Mouse (Mus musculus) right cerebral cortex, postnatal 25 days (tissue): Measurements from ENCODE around the gene Lrrc29.

Source experiments
- DNase-seq: peaks from one replicate; pipeline ENCODE4 v3.0.0; 2022

The Lrrc29 gene

DNA sequence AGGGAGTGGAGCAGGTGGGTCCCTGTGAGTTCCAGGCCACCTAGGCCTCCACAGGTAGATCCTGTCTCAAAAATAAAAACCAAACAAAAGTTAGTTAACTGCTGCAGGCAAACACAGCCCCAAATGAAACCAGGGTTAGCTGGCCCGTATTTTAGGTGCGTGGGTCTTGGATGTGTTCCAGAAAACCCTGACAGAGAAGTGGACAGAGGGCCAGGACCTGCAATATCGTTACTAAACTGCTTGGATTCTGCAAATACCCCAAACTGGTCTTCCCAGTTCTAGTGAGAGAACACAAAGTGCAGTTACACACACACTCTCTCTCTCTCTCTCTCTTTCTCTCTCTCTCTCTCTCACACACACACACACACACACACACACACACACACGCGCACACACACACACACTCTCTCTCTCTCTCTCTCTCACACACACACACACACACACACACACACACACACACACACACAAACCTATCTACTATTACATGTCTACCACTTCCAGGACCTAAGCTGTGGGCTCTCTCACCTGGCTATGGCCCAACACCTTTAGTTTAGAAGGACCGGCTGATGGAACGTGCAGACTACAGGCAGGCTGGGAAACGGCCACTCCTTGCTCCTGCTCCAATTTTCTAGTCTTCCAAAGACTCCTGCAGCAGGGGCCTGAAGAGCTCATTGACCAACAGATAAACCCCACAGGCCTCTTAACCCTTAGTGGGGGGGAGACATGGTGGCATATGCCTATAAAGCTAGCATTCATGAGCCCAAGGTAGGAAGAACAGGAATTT lies 17.9 kb upstream of the Lrrc29 start:
- no peak for DNase-seq

DNA sequence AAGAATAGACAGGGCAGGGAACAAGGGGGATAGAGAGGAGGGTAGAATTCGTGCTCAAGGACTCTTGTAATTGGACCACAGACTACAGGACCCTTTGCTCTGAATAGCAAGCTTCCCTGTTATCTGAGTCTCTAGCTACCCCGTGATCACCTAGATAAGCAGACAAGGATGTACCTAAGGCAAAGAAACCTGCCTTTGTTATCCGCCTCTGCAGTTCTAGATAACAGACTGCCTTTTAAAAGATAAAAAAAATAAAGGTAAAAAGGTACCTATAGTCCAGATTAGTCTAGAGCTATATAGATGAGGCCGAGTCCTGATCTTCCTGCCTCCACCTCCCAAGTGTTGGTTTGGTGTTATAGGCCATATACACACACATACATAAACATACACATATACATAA lies 16.7 kb upstream of the Lrrc29 start:
- DNase-seq = no peak

DNA sequence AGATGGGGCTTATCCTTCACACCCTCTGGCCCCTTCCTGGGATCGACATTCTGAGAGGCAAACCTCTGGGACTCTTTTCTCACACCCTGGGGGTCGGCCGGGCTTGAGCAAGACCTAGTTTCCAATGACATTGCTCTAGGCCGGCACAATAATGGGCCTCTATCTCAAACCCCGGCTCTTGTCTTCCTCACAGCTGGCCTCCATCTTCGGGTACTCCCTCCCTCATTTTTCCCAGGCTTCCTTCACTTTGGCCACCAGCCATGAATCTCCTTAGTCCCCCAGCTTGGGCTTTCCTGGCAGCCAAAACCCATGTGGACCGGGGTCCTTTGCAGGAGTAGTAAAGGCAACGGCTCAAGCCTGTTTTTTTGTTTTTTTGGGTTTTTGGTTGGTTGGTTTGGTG lies 15.3 kb upstream of the Lrrc29 start:
- no peak for DNase-seq

DNA sequence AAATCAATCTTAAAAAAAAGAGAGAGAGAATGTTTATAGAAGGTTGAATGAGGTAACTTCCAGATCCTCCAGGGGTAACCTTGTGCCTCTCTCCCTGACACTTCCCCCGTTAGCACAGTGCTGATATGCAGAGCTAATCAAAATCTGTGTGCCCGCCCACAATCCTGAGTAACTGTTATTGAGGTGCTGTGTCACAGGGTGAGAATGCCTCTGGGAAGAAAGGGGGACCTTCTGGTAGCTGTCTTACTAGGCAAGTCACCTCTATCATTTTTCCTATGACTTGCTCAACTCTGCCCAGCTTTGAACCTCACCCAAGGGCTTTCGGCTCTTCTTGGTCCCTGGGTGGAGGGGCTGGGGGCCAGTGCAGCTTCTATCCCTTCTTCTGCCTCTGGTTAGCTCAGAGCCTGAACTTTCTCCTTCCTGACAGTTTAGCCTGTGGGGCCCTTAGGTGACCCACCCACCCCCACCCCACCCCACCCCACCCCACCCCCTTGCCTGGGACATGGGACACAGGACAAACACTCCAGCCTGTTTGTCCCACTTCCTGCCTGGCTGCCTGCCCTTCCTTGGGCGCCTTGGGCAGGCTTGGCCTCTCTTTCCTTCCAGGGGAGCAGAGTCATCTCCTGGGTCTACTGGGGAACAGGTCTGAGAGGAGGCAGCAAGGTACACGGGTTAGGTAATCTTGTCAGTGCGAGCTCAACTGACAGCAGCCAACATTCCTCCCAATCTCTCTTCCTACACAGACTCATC lies 14.0 kb upstream of the Lrrc29 start:
- DNase-seq = no peak

DNA sequence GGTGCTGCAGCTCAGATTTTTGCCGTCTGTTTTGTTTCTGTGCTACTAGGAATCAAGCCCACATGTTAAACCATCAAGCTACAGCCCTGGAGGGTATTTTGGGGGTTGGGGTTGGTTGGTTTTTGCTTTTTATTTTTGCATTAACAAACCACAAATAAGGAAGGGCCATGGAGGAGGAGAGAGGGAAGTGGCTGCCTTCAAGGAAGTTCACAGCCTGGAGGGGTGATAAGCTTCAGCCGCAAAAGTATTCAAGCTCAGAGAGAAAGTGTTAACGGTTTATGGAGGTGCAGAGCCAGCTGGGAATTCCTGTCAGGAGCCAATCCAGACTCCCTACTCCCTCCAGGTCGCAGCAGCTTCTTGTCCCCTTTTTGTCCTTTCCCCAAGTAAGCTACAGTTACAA lies 12.9 kb upstream of the Lrrc29 start:
- no peak for DNase-seq

DNA sequence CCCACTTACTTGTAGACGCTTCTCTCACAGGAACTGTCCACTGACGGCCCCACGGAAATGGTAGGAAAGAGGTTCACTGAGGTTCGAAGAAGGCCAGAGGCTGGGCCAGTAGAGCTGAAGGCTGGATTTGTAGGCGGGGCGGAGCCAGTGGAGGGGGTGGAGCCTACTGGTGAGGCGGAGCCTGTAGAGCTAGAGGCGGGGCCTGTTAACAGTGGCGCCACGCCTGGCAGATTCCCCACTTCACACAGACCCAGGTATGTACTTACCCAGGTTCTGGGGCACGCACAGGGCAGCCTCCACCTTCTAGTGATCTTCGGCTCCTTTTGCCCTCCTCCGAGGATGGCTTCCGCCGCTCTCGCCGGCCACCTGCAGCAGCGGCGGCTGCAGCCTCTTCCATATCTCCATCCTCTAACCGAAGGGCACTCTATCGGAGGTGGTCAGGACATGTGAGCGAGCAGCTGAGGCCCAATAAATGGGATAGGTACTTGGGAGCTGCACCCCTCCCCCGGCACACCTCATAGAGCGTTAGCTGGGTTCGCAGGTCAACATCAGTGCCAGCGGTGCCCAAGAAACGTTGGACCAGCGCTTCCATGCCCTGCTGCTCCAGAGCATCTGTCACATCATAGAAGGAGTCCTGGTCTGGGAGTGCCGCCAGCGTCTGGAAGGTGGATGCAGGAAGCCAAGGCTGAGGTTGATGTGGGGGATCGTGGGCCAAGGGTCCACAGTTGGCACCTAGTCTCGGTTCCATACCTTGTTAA lies 10.5 kb upstream of the Lrrc29 start:
- no peak for DNase-seq

DNA sequence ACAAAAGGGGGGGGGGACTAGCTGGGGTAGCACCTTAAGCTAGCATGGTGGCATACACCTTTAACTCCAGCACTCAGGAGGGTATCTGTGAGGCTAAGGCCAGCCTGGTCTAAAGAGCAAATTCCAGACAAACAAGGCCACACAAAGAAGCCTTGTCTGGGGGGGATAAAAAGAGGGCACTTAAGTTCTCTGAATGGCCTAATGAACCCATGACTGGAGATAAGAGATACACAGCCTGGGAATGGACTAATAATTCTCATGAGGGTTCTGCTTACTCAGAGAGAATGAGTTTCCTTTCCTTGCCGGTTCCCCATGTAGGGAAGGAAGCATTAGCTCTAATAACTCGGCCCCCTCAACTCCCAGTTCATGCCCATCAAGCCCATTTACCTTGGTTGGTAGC lies 6.4 kb upstream of the Lrrc29 start:
- no peak for DNase-seq

DNA sequence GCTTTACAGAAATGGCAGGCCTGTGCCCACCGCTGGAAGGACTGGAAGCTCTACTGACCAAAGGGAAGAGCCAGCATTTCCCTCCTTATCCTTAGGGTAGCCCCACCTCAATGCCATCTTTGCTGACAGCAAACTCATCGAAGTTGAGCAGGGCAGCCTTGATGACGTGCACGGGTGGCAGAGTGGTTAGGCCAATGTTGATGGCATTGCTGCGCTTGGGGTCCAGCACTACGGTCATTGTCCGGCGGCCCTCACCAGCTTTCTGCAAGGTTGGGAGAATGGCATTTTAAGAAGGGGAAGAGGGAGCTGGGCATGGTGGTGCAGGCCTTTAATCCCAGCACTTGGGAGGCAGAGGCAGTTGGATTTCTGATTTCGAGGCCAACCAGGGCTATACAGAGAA lies 5.9 kb upstream of the Lrrc29 start:
- DNase-seq = no peak

DNA sequence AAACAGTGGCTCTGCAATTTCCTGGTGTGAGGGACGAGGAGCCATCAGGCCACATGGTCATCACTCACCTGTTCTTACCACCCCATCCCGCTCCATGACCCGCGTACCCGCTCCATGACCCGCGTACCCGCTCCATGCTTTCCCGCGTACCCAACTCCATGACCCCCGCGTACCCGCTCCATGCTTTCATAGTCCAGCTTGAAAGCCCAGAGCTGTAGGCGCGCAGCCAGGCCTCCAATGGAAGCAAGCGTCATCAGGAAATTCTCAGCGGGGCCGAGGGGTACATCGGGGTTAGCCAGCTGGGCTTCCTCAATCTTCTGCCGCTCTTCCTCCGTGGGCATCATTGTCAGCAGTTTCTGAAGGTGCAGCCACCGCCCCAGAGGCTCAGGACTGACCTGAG lies 5.4 kb upstream of the Lrrc29 start:
- DNase-seq = no peak

DNA sequence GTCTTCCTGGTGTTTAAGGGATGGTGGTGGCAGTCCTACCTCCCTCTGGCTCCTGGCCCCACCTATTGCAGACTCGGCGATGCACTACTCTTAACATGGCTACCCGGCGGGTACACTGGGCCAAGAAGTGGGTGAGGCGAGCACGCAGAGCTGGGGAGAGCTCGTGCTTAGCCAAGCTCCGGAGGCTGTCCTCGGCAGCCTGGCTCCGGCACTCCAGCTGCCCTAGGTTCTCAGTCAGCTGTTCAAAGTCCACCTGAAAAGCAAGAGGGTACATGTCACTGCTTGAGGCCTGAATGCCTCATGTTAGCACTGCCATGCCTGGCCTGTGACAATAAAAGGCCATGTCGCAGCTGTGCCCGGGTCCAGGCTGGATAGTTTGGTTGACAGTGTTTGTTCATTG lies 4.2 kb upstream of the Lrrc29 start:
- no peak for DNase-seq

DNA sequence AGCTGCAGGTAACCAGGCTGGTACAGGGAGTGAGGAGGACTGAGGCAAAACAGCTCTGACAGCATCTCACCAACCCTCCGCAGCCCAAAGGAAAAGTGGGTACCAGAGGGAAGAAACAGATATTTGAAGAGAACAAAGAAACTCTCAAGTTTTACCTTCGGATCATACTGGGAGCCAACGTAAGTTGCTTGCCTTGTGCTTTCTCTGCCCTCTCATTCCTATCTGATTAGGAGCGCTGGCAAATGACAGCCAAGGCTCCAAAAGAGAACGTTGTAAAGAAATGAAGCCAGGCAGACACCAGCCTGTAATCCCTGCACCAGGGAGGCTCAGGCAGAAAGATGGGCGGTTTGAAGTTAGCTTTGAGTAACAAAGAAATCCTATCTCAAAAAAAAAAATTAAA lies 890 bp upstream of the Lrrc29 start:
- DNase-seq = no peak

DNA sequence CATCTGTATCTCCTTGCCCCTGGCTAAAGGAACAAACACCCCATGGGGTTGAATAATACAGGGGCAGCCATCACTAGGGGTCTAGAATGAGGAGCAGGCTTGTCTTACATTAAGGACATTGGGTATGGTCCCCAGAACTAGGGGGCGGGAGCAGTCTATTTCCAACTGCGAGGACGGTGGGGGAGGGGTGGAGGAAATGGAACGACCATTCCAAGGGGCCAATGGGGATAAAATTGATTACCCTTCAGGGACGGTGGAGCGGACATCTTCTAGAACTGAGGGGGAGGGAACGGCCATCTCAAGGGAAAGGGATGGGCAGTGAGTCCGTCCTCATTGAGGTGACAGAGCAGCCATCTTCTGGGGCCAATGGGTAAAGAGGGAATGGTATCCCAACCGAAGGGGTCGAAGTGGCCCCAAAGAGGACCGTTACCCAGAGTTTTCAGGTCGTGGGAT lies 411 bp downstream of the Lrrc29 start:
- DNase-seq = no peak

DNA sequence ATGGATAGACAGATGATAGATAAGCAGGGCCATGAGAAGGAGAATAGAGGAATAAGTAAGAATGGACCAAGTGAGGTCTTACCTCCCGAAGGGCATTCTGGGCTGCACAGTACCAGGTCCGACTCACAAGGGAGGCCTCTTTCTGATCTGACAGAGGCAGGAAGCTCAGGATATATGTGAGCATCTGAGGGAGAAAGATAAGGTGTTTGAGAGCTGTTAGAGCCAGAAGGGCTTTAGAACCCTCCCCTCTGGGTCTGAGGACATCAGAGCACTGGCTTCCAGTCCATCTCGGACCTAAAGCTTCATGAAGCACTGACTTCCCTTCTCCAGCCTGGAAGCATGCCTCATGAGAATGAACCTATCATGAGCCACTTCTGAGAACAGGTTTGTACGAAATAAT lies 2.9 kb downstream of the Lrrc29 start:
- DNase-seq = no peak

DNA sequence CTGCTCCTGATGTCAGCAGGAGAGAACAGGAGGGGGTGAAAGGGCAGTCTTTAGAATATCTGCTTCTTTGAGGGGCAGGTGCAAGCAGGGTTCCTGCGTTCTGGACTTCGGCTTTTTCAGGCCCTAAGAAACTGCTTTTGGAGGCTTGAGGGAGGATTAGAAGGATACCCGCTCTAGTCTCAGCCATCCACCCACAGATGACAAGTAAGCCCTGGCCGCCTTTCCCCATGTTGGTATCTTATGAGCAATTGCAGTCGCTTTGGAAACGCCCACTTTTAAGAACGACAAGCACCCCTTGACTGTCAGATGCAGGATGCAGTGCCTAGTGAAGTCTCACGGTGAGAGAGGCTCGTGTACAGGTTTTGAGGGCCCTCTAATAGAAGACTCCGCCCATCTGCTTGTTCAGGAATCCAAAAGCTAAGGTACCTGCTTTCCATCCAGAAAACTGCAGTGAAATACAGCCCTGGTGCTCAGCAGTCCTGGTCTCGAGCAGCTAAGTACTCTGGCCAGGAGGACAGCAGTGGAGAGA lies 7.4 kb downstream of the Lrrc29 start:
- no peak for DNase-seq

DNA sequence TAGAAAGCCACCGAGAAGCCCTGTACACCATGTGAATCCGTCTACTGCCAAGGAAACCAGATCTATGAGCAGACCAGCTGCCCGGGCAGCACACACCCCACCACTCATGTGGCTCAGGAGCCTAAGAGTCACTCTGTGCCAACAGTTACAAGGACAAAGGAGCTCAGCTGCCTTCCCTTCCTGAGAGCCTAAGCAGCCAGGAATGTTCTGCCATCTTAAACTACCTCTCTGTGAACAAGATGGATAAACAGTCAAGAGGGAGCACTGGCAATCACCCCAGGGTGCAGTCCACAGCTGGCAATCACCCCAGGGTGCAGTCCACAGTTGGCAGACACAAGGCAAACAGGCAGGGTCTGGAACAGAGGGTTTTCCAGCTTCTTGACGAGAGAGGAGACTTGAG lies 8.1 kb downstream of the Lrrc29 start:
- no peak for DNase-seq

DNA sequence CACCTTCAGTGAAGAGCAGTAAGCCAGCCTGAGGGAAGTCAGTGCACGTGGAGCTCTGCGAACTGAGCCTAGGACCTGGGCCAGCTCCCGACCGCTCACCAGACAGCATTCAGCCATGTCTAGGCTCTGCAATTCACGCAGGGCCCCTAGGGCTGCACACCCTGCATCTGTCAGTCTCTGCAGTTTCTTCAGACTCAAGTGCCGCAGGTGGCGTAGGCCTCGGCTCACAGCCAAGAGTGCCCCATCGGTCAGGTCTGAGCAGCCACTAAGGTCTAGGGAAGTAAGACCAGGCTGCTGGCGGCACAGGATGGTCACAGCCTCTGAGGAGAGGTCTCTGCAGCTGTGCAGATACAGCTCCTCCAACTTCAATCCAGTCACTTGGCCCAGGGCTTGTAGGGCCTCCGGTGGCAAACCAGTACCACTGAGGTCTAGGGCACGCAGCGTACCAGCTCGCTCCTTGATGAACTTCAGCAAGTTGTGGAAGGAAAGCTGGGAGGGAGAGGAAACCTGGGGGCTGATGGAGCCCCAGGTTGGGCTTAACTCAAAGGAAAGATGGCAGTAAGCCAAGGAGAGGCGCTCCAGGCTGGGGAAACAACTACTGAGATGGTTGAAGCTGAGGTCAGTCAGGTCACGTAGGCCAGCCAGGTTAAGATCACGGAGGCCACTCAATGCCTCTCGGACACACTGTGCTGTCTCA lies 10.9 kb downstream of the Lrrc29 start:
- no peak for DNase-seq

DNA sequence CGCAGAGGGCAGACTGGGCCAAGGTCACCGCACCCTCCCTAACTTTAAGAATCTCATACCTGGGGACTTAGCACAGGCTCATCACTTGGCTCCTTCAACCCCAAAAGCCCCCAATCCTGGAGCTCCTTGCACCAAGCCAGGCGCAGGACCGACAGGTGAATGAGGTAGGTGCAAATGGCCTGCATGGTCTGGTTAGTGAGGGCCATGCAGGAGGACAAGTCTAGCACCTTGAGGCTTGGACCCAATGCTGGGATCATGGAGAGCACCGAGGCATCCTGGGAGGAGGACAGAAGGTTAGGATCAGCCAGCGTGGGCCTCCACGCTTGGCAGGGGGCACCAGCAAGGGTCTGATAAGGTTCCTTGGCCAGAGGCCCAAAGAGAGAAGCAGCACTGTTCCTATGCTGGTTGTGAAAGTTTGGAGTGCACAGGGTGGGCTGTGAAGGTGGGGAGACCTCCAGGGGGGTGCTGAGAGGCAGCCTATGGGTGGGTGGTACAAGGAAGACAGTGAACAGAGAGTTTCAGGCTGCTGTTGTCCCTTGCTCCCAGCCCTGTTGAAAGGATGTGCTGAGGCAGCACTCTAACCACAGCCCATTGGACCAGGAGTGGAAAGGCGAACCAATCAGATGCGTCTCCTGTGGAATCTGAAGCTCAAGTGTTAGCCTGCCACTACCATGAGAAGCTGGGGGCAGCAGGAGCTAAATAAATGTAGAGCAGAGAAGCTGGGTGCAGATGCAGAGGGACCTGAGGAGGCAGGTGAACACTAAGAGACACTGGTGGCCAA lies 12.3 kb downstream of the Lrrc29 start:
- no peak for DNase-seq

DNA sequence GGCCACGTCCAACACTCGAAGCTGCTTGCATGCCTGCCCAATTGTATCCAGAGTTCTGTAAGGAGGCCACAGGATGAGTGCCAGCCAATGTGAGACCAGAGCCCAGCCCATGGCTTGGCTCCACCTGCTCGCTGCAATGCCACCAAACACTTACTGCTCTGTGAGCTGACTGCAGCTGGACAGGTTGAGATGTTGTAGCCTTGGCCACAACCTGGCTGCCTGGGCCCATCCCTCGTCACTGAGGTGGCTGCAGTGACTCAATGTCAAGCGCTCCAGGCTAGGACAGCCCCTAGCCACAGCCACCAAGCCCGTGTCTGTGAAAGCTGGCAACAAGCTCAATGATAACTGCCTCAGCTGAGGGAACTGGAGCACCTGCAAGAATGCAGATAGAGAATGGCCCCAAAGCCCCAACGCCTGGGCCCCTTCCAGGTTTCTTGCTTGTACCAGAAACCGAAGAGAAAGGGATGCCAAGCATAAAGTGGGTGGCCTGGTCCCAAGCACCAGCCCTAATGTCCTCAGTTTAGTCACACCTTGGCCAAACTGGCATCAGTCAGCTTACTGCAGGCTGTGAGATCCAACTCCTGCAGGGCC lies 13.1 kb downstream of the Lrrc29 start:
- no peak for DNase-seq

DNA sequence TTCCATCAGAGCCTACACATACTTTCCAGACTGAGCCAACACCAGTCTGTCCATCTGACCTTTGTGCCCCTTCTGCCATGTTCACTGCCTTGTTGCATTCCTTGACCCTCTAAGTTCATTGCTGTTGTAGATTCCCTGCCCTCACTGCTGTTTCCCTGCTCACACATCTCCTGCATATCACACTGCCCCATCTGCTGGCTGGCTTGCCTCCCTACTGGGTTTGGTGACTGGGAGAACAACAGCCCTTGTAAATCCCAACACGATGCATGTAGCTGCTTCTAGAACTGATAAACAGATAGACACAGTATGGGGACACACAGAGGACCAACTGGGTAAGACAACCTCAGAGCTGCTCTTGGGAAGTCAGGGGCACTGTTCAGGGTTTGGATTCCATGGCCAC lies 14.4 kb downstream of the Lrrc29 start:
- no peak for DNase-seq

DNA sequence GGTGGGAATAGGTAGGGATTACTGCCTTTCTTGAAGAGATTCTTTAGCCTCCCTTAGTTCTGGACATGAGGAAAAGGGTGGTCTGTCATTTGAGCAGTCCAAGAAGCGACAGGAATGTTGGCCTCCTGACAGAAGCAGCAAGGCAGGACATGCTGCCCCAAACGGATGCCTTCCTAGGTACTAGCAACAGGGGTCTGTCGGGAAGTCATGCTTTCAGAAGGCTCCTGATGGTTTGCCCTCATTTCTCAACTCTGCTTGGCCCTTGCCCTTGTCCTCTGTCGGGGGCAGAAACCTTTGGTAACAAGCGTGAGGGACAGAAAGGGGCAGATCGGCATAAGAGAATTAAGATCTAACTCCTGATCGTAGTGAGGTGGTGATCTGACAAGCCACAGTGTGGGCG lies 16.0 kb downstream of the Lrrc29 start:
- DNase-seq = no peak

DNA sequence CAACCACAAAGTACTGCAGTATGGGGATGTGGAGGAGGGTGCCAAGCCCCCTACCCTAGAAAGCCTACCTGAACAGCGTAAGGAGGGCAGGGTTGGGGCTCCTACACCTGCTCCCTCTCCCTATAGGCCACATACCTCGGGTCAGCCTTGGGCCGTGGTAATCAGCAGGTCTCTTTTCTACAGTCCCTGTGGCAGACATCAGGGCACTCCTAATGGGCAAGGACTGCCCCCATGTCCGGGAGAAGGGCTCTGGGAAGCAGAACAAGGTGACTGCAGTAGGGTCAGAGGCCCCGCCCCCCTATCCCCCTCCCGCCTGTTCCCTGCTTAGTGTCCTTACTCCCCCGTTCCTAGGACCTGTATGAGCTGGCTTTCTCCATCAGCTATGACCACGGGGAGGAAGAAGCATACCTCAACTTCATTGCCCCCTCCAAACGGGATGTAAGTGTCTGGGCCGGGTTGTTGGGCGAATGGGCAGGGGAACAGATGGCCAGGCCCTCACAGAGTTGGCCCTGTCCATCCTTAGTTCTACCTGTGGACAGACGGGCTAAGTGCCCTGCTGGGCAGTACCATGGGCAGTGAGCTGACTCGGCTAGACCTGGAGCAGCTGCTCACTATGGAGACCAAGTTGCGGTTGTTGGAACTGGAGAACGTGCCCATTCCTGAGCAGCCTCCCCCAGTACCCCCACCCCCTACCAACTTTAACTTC lies 16.8 kb downstream of the Lrrc29 start:
- DNase-seq = no peak
